In genomic region chrX:41316493-41316892, GRCm38 (mm10) we compare ENCODE assay signal across 23 mouse cellular contexts.
"Had no signal": no experiment of that assay in that cellular context is flagged by ENCODE, and none has a peak within 500 bp of the region (broad histone marks: within the 10 kb centered on the region; RNA-seq: fewer than 3 reads in every experiment).

No protein-coding gene starts in this region.

- H3K9me3 ChIP-seq: heart, embryonic 10.5 days; heart, embryonic 12.5 days; hindbrain, embryonic 10.5 days; hindbrain, embryonic 12.5 days; hindbrain, embryonic 15.5 days; kidney, embryonic 15.5 days; limb, embryonic 10.5 days; limb, embryonic 12.5 days had no signal

- DNase-seq: gastrocnemius, adult 2 months; gastrocnemius, postnatal 10 days; gastrocnemius, postnatal 25 days; heart, adult 18-20 months; heart, postnatal 10 days; heart, postnatal 4 days; kidney, adult 11 months; kidney, adult 9 months; kidney, postnatal 14 days; kidney, postnatal 36 days had no signal

- ATAC-seq: hindbrain, postnatal 0 days; intestine, embryonic 16.5 days had no signal

- H3K4me3 ChIP-seq: gastrocnemius, adult 2 months; heart, embryonic 10.5 days; heart, embryonic 12.5 days; hindbrain, embryonic 10.5 days; hindbrain, embryonic 12.5 days; hindbrain, embryonic 15.5 days; kidney, embryonic 15.5 days; layer of hippocampus, adult 2 months; left cerebral cortex, adult 2 months; limb, embryonic 10.5 days; limb, embryonic 12.5 days had no signal

- H3K4me1 ChIP-seq: heart, embryonic 10.5 days; heart, embryonic 12.5 days; hindbrain, embryonic 10.5 days; hindbrain, embryonic 12.5 days; hindbrain, embryonic 15.5 days; kidney, embryonic 15.5 days; limb, embryonic 10.5 days; limb, embryonic 12.5 days had no signal

- H3K27ac ChIP-seq: gastrocnemius, adult 2 months; heart, embryonic 10.5 days; hindbrain, embryonic 10.5 days; hindbrain, embryonic 12.5 days; hindbrain, embryonic 15.5 days; hindbrain, postnatal 0 days; kidney, embryonic 15.5 days; kidney, postnatal 0 days; layer of hippocampus, adult 2 months; left cerebral cortex, adult 2 months; limb, embryonic 10.5 days; limb, embryonic 12.5 days had no signal

- H3K27me3 ChIP-seq: heart, embryonic 12.5 days; hindbrain, embryonic 12.5 days; hindbrain, embryonic 15.5 days; kidney, embryonic 15.5 days; limb, embryonic 12.5 days had no signal

- H3K4me2 ChIP-seq: heart, embryonic 12.5 days; hindbrain, embryonic 12.5 days; hindbrain, embryonic 15.5 days; kidney, embryonic 15.5 days; limb, embryonic 12.5 days had no signal

- H3K36me3 ChIP-seq: heart, embryonic 10.5 days; heart, embryonic 12.5 days; hindbrain, embryonic 10.5 days; hindbrain, embryonic 12.5 days; hindbrain, embryonic 15.5 days; kidney, embryonic 15.5 days; limb, embryonic 10.5 days; limb, embryonic 12.5 days had no signal

- H3K9ac ChIP-seq: heart, embryonic 12.5 days; hindbrain, embryonic 12.5 days; hindbrain, embryonic 15.5 days; kidney, embryonic 15.5 days; limb, embryonic 12.5 days had no signal
